Mouse (Mus musculus) ES-E14 (cell line): ENCODE results near the gene Ugt1a8. TPM values are rescaled to one million over a fixed set of nuclear protein-coding genes. Genes with fewer than 3 reads are reported as not detected.

Experiments used
- DNase-seq: peaks from one replicate; pipeline ENCODE4 v3.0.0-alpha.2; 2013; ENCODE audit warnings: low read depth, low spot score
- H3K27ac ChIP-seq: 2 replicates; pipeline ENCODE4 v1.5.1; 2012; ENCODE audit warnings: low read depth, mild to moderate bottlenecking, low read length, moderate library complexity, mixed read lengths; ENCODE audit not compliant: poor library complexity, insufficient read depth, severe bottlenecking
- H3K36me3 ChIP-seq: 2 replicates; pipeline ENCODE4 v1.6.1; 2012; ENCODE audit warnings: mild to moderate bottlenecking, low read length, moderate library complexity, mixed read lengths; ENCODE audit not compliant: control insufficient read depth, poor library complexity, insufficient read depth, severe bottlenecking
- H3K4me1 ChIP-seq, 2 experiments: fragments of 150-350 bp in 1 of 2; sonication (generic) in 1 of 2; 2 replicates each; pipeline ENCODE4 v1.6.1; 2012; ENCODE audit warnings: low read length in 2 of 2, mild to moderate bottlenecking in 1 of 2, mixed read lengths in 1 of 2; ENCODE audit not compliant: control insufficient read depth in 2 of 2, insufficient read depth in 2 of 2, poor library complexity in 1 of 2
- H3K4me3 ChIP-seq, 2 experiments: fragments of 150-350 bp in 1 of 2; sonication (generic) in 1 of 2; 2 replicates each; pipeline ENCODE4 v1.5.1; 2012; ENCODE audit warnings: low read length in 2 of 2, low read depth in 1 of 2, mild to moderate bottlenecking in 1 of 2, mixed read lengths in 1 of 2; ENCODE audit not compliant: insufficient read depth in 1 of 2, poor library complexity in 1 of 2, severe bottlenecking in 1 of 2
- H3K9ac ChIP-seq: 2 replicates; pipeline ENCODE4 v1.6.1; 2012; ENCODE audit warnings: low read depth, mild to moderate bottlenecking, low read length, mixed read lengths; ENCODE audit not compliant: poor library complexity, insufficient read depth, severe bottlenecking
- H3K9me3 ChIP-seq: fragments of 150-350 bp; sonication (generic); 2 replicates; pipeline ENCODE4 v1.6.1; 2012; ENCODE audit warnings: low read depth, mild to moderate bottlenecking, low read length; ENCODE audit not compliant: control insufficient read depth, insufficient read depth
- CHD2 ChIP-seq: IDR thresholded peaks from 2 replicates; pipeline ENCODE4 v1.6.1; 2014; ENCODE audit warnings: mild to moderate bottlenecking, low read depth, low read length, inconsistent platforms
- HCFC1 ChIP-seq: IDR thresholded peaks from 2 replicates; pipeline ENCODE4 v1.6.1; 2012; ENCODE audit warnings: low read length, inconsistent platforms, borderline replicate concordance; ENCODE audit not compliant: insufficient read depth
- MAFK ChIP-seq: IDR thresholded peaks from 2 replicates; pipeline ENCODE4 v1.6.1; 2014; ENCODE audit warnings: mild to moderate bottlenecking, low read depth, low read length, inconsistent platforms; ENCODE audit not compliant: insufficient read depth
- ZC3H11A ChIP-seq: IDR thresholded peaks from 2 replicates; pipeline ENCODE4 v1.6.1; 2012; ENCODE audit warnings: low read depth, mild to moderate bottlenecking, inconsistent platforms, low read length, borderline replicate concordance
- ZNF384 ChIP-seq: IDR thresholded peaks from 2 replicates; pipeline ENCODE4 v1.6.1; 2012; ENCODE audit warnings: low read depth, low read length, inconsistent platforms
- in situ Hi-C, 2 experiments: fragments of 600-800 bp; cut with MboI; formaldehyde crosslinking; loops; one replicate each; pipeline ENCODE4 v1.15.1; 2025; ENCODE audit warnings: low sequenced_read_pairs in 2 of 2, inconsistent platforms in 1 of 2; ENCODE audit not compliant: unreplicated experiment in 2 of 2
- total RNA-seq: library from RNA; depleted of rRNA; stranded (reverse); fragments of 300-350 nt; gene quantifications from 2 replicates; pipeline ENCODE4 v1.2.3, GENCODE M21; 2012

The Ugt1a8 gene
- total RNA-seq, 1 experiment: not detected

DNA sequence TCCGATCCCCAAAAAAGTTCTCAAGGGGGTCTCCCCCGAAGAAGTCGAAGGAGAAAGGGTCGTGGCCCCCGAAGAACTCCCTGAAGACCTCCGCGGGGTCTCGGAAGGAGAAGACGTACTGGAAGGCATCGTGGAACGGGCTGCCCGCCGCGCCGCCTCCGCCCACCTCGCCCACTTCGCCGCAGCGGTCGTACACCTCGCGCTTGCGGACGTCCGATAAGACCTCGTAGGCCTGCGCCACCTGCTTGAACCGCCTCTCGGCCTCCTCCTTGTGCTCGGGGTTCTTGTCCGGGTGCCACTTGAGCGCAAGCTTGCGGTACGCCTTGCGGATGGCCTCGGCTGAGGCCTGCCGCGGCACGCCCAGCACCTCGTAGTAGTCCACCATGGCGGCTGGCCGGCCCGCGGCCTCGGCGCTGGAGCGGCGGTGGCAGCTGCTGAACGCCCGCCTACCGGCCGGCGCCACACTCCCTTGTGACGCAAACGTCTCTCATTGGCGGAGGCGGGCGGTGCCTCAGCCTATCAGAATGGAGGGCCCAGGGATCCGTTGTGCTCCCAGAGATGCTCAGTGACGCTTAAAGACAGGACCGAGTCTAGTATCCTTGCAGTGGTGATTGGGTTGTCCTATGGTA lies 117.8 kb downstream of the Ugt1a8 start, which contains the start of gene Dnajb3:
TSS of gene Dnajb3 (minus strand) at position 489 of the 629 bp plus-strand sequence.
- in situ Hi-C loops: no loop called here
- Histone ChIP-seq H3K9me3 (no peaks in the 10 kb centered on the region), H3K4me1 (no peaks in the 10 kb centered on the region), H3K27ac (no peak within 1 kb of the TSS), H3K9ac (peak within 1 kb of the TSS; percentile 72), H3K4me3 (peak within 1 kb of the TSS; percentile 61 to 67), H3K36me3 (no peaks in the 10 kb centered on the region)
- TF ChIP-seq ZC3H11A: no peak
- TF ChIP-seq ZNF384: no peak
- TF ChIP-seq MAFK: no peak
- peak; percentile 79 for TF ChIP-seq CHD2
- no peak for TF ChIP-seq HCFC1
- peak; percentile 68 for DNase-seq

DNA sequence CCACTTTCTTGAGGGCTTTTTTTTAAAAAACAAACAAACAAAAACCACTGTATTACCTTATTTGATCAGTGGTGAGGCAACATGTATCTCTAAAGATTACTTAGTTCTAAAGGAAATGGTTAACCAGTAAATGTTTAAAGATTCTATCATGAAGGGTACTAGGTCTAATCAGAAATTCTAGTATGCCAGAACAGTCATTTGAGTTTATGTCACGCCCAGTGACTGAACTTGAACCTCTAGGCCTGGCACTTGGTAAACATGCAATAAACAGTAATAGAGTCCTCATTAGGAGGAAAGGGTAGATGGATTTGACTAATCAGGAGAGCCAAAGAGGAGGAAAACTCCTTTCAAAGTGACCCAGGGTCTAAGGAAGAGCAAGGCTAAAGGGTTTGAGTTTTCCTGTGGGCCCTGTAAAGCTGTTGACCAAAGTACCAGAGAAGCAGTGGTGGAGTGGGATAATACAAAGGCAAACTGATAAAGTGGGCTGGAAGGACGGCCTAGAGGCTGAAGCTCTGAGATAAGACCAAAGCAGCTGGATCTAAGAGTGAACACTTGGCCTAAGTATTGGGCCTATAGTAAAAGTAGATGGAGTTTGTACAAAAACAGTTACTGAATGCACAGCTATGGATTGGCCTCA lies 119.3 kb downstream of the Ugt1a8 start:
- Histone ChIP-seq H3K36me3 (no peaks in the 10 kb centered on the region), H3K9me3 (no peaks in the 10 kb centered on the region), H3K4me1 (no peaks in the 10 kb centered on the region), H3K27ac (no peak overlapping the region), H3K4me3 (no peak overlapping the region), H3K9ac (no peak overlapping the region)
- TF ChIP-seq ZC3H11A: no peak
- no peak for TF ChIP-seq ZNF384
- TF ChIP-seq CHD2: no peak
- TF ChIP-seq HCFC1: no peak
- no peak for TF ChIP-seq MAFK
- no peak for DNase-seq
- in situ Hi-C loops: no loop called here

DNA sequence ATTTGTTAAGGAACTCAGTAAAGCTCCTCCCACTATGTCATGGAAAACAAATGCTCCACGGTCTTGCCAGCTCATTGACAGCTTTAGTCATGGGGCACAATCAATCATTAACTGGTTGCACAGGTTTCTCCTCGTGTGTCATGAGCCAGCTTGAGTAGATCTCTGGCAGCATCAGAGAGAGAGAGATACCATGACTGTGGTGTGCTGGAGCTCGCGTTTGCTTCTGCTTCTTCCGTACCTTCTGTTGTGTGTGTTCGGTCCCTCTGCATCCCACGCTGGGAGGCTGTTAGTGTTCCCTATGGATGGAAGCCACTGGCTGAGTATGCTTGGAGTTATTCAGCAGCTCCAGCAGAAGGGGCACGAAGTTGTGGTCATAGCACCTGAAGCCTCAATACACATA lies 124.2 kb downstream of the Ugt1a8 start, which contains the start of gene Ugt1a1:
TSS of gene Ugt1a1 (plus strand) at position 148 of the 400 bp plus-strand sequence.
- no peak within 1 kb of the TSS for H3K4me3 ChIP-seq
- in situ Hi-C loops: no loop called here
- DNase-seq: no peak

DNA sequence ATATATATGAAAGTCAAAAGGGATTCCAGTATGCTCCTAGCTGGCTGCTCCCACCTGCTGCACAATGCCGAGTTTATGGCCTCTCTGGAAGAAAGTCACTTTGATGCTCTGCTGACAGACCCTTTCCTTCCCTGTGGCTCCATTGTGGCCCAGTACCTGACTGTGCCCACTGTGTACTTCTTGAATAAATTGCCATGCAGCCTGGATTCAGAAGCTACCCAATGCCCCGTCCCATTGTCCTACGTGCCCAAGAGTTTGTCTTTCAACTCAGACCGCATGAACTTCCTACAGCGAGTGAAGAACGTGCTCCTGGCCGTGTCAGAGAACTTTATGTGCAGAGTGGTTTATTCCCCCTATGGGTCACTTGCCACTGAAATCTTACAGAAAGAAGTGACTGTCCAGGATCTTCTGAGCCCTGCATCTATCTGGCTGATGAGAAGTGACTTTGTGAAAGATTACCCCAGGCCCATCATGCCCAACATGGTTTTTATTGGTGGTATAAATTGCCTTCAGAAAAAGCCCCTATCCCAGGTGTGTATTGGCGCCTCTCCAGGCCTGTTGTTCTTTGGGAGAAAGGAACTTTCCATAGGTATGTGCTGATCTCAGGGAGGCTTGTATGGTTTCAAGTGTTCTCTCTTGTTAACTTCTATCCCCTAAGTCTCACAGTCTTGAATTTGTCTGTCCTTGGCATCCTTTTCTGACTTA lies 124.9 kb downstream of the Ugt1a8 start:
- Histone ChIP-seq H3K9me3 (no peaks in the 10 kb centered on the region), H3K9ac (no peak overlapping the region), H3K4me3 (no peak overlapping the region), H3K27ac (no peak overlapping the region), H3K36me3 (no peaks in the 10 kb centered on the region), H3K4me1 (no peaks in the 10 kb centered on the region)
- no peak for TF ChIP-seq HCFC1
- no peak for TF ChIP-seq MAFK
- TF ChIP-seq CHD2: no peak
- no peak for TF ChIP-seq ZC3H11A
- no peak for TF ChIP-seq ZNF384
- in situ Hi-C loops: no loop called here
- no peak for DNase-seq

More for the DNA sequence above, 124.2 kb downstream of the Ugt1a8 start, which contains the start of gene Ugt1a1:
- H3K27ac ChIP-seq: no peak within 1 kb of the TSS
- H3K4me1 ChIP-seq: no peaks in the 10 kb centered on the region
- TF ChIP-seq MAFK: no peak
- no peaks in the 10 kb centered on the region for H3K9me3 ChIP-seq
- H3K9ac ChIP-seq: no peak within 1 kb of the TSS
- no peaks in the 10 kb centered on the region for H3K36me3 ChIP-seq
